Mouse (Mus musculus) heart, postnatal 0 days (tissue): ENCODE measurements at regions not wholly inside any gene's neighbourhood (a gene's known extent, or its start where the extent isn't known, plus 50 kb on each side); places are given as distances from the start of the nearest gene placed in this dataset.

Experiments used
- CTCF ChIP-seq: IDR thresholded peaks from 2 replicates; pipeline ENCODE4 v1.5.1; 2016; ENCODE audit warnings: antibody characterized with exemption, control low read depth, low read depth
- EP300 ChIP-seq: IDR thresholded peaks from 2 replicates; pipeline ENCODE4 v1.6.1; 2016; ENCODE audit warnings: antibody characterized with exemption, low read depth

GRCm38 (mm10) chr1:73399178-73399577 is 383.5 kb upstream of the Tnp1 start:
- no peak for TF ChIP-seq CTCF
- TF ChIP-seq EP300, result no peak
